Mouse (Mus musculus): ENCODE measurements at regions not wholly inside any gene's neighbourhood (a gene's known extent, or its start where the extent isn't known, plus 50 kb on each side); places are given as distances from the start of the nearest gene placed in this dataset.

DNA sequence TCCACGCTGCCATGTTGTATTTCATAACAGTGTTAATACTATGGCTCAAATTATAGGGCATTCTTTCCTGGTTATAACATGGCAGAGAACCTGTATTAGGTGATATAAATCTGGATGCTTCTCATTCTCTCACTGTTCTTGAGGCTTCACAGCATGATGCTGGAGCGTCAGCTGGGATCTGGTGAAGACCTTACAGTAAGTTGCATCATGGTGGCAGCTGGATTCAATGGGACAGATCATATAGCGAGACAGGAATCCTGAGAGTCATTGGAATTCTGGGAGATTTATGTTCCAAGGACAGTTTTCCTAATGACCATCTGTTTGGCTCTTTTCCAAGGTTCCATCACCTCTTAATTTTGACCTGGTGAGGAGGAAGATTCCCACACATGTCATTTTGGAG lies 53.2 kb upstream of the Prpf4b start:
- WGBS = 93% methylated on average over 3 of the region's 3 CpGs
- no peak for ATAC-seq (ENCODE audit: insufficient number of reproducible peaks, insufficient read depth, low FRiP score, low read depth)

DNA sequence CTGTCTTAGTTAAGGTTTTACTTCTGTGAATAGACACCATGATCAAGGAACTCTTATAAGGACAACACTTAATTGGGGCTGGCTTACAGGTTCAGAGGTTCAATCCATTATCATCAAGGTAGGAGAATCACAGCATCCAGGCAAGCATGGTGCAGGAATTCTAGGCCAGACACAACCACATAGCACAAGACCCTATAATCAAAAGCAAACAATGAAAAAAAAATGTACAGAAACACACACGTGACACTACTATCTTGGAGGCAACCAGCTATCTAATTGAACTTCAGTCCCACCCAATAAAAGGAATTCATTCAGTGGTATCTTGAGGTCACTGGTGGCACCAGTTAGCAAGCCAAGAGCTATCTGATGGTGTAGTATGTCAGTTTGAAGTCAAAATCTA lies 50.9 kb upstream of the Prpf4b start:
- no peak overlapping the region for H3K4me3 ChIP-seq (ENCODE audit: control insufficient read depth in 1 of 2, insufficient read depth in 1 of 2, low read depth in 1 of 2, low read length in 2 of 2)
- no peak overlapping the region for H3K27ac ChIP-seq (replicated peaks in 1 of 2; ENCODE audit: control insufficient read depth in 1 of 2, insufficient read depth in 1 of 2, low read depth in 2 of 2, low read length in 2 of 2)
- H3K36me3 ChIP-seq (ENCODE audit: control insufficient read depth, insufficient read depth, low read length) = no peaks in the 10 kb centered on the region
- 63% methylated on average over 1 of the region's 1 CpGs for WGBS
- no peaks in the 10 kb centered on the region for H3K27me3 ChIP-seq (ENCODE audit: control insufficient read depth, insufficient read depth, low read length)
- 0 out of 2 replicates have a peak, but pooled peaks cover 3% of the 10 kb centered on the region for H3K9me3 ChIP-seq (ENCODE audit: control insufficient read depth, low read length)
- H3K4me1 ChIP-seq (ENCODE audit: control insufficient read depth in 2 of 2, insufficient read depth in 2 of 2, low read length in 2 of 2) = peaks cover 0 to 14% of the 10 kb centered on the region in 2 experiments; a peak in 2 of 4 replicates
- no peak overlapping the region for H3K4me2 ChIP-seq (ENCODE audit: low read length)
- H3K9ac ChIP-seq (ENCODE audit: low read length) = no peak overlapping the region
- ATAC-seq (ENCODE audit: insufficient number of reproducible peaks, insufficient read depth, low FRiP score, low read depth) = no peak

More for the DNA sequence above, 53.2 kb upstream of the Prpf4b start:
- H3K9ac ChIP-seq (ENCODE audit: low read length) = no peak overlapping the region
- no peaks in the 10 kb centered on the region for H3K36me3 ChIP-seq (ENCODE audit: control insufficient read depth, insufficient read depth, low read length)
- H3K27me3 ChIP-seq (ENCODE audit: control insufficient read depth, insufficient read depth, low read length) = no peaks in the 10 kb centered on the region
- H3K4me3 ChIP-seq (ENCODE audit: control insufficient read depth in 1 of 2, insufficient read depth in 1 of 2, low read depth in 1 of 2, low read length in 2 of 2) = no peak overlapping the region
- H3K4me2 ChIP-seq (ENCODE audit: low read length) = no peak overlapping the region
- H3K4me1 ChIP-seq (ENCODE audit: control insufficient read depth in 2 of 2, insufficient read depth in 2 of 2, low read length in 2 of 2) = peaks cover 3 to 22% of the 10 kb centered on the region in 2 experiments; a peak in 3 of 4 replicates
- no peak overlapping the region for H3K27ac ChIP-seq (replicated peaks in 1 of 2; ENCODE audit: control insufficient read depth in 1 of 2, insufficient read depth in 1 of 2, low read depth in 2 of 2, low read length in 2 of 2)
- 0 out of 2 replicates have a peak, but pooled peaks cover 3% of the 10 kb centered on the region for H3K9me3 ChIP-seq (ENCODE audit: control insufficient read depth, low read length)
